Mouse (Mus musculus): ENCODE measurements around the gene Homez.
A peak's percentile ranks its signal among the peaks of the same experiment; 100 is the strongest.

Gene Homez

GRCm38 (mm10) chr14:54870861-54871260 is at the start of gene Homez:
Homez (minus strand) TSS chr14:54870961.
- ATAC-seq (ENCODE audit: insufficient number of reproducible peaks, low FRiP score, low TSS enrichment) = no peak

- no peak for ATAC-seq (ENCODE audit: insufficient number of reproducible peaks, low FRiP score, low TSS enrichment)
These were observed 49.4 kb upstream of the Homez start for GRCm38 (mm10) chr14:54920076-54920685.

GRCm38 (mm10) chr14:54913343-54913742 is 42.6 kb upstream of the Homez start:
- no peak for ATAC-seq (ENCODE audit: insufficient number of reproducible peaks, low FRiP score, low TSS enrichment)

GRCm38 (mm10) chr14:54912886-54913285 is 42.1 kb upstream of the Homez start, which contains the start of gene Slc22a17:
Slc22a17 (minus strand) TSS chr14:54913132.
- peak; percentile 78 for ATAC-seq (ENCODE audit: insufficient number of reproducible peaks, low FRiP score, low TSS enrichment)

GRCm38 (mm10) chr14:54912109-54912850 is 41.5 kb upstream of the Homez start:
- no peak; the same call in 1 of the 2 replicates for ATAC-seq (ENCODE audit: insufficient number of reproducible peaks, low FRiP score, low TSS enrichment)

GRCm38 (mm10) chr14:54908682-54909081 is 37.9 kb upstream of the Homez start:
- no peak for ATAC-seq (ENCODE audit: insufficient number of reproducible peaks, low FRiP score, low TSS enrichment)

GRCm38 (mm10) chr14:54903641-54904040 is 32.9 kb upstream of the Homez start:
- no peak for ATAC-seq (ENCODE audit: insufficient number of reproducible peaks, low FRiP score, low TSS enrichment)

- peak; percentile 78; the same call in 1 of the 2 replicates for ATAC-seq (ENCODE audit: insufficient number of reproducible peaks, low FRiP score, low TSS enrichment)
These were observed 29.6 kb upstream of the Homez start for GRCm38 (mm10) chr14:54900383-54900782.

GRCm38 (mm10) chr14:54897445-54897844 is 26.7 kb upstream of the Homez start:
- no peak for ATAC-seq (ENCODE audit: insufficient number of reproducible peaks, low FRiP score, low TSS enrichment)

- peak; percentile 18; the same call in 1 of the 2 replicates for ATAC-seq (ENCODE audit: insufficient number of reproducible peaks, low FRiP score, low TSS enrichment)
These were observed 23.8 kb upstream of the Homez start for GRCm38 (mm10) chr14:54894296-54895151.

- ATAC-seq (ENCODE audit: insufficient number of reproducible peaks, low FRiP score, low TSS enrichment) = peak; percentile 97
These were observed 23.0 kb upstream of the Homez start for GRCm38 (mm10) chr14:54893651-54894181.

- no peak for ATAC-seq (ENCODE audit: insufficient number of reproducible peaks, low FRiP score, low TSS enrichment)
These were observed 21.4 kb upstream of the Homez start, which contains the start of gene Pabpn1 for GRCm38 (mm10) chr14:54892200-54892599. Pabpn1 (plus strand) TSS chr14:54892500.

- no peak for ATAC-seq (ENCODE audit: insufficient number of reproducible peaks, low FRiP score, low TSS enrichment)
These were observed 14.5 kb upstream of the Homez start for GRCm38 (mm10) chr14:54885309-54885708.

- ATAC-seq (ENCODE audit: insufficient number of reproducible peaks, low FRiP score, low TSS enrichment) = no peak
These were observed 13.4 kb upstream of the Homez start for GRCm38 (mm10) chr14:54884022-54884712.

- peak; percentile 78 for ATAC-seq (ENCODE audit: insufficient number of reproducible peaks, low FRiP score, low TSS enrichment)
These were observed 12.6 kb upstream of the Homez start, which contains the start of the genes Bcl2l2 and Gm20521 for GRCm38 (mm10) chr14:54883154-54884021. Bcl2l2 (plus strand) TSS chr14:54883377. Gm20521 (plus strand) TSS chr14:54883441.

- ATAC-seq (ENCODE audit: insufficient number of reproducible peaks, low FRiP score, low TSS enrichment) = peak; percentile 67
These were observed 6.4 kb upstream of the Homez start, which contains the start of gene Ppp1r3e for GRCm38 (mm10) chr14:54877048-54877715. Ppp1r3e (minus strand) TSS chr14:54877550.

GRCm38 (mm10) chr14:54876539-54877047 is 5.8 kb upstream of the Homez start:
- ATAC-seq (ENCODE audit: insufficient number of reproducible peaks, low FRiP score, low TSS enrichment) = peak; percentile 81

All from cerebellum, adult (tissue).